Mouse (Mus musculus): Measurements from ENCODE around the gene Otor. TPM values are rescaled to one million over a fixed set of nuclear protein-coding genes. Genes with fewer than 3 reads are reported as not detected.

Gene Otor
- not detected for total RNA-seq (2023)

DNA sequence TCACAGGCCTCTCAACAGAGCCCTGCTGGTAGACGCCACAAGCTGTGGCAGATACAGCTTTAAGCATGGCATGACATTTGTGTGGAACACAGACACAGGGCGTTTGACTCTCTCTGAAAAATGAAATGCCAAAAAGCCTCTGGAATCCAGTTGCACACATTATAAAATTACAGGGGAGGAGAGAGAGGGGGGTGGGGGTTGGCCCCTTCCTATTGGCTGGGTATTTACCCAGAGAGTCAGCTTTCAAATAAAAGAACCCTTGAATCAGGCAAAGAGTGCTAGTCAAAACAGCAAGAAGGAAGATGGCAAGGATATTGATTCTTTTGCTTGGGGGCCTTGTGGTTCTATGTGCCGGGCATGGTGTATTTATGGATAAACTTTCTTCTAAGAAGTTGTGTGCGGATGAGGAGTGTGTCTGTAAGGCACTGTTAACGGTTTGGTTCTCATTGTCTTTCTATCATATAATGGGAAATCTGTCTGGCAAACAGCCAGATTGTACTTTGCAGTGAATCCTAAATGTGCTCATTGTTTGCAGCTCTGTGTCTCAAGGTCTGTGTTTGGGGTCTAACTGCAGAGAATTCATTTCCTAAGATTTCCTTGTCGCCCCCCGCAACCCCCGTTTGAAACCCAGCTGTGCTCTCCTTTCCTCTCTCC is at the start of gene Otor:
Otor (plus strand) TSS at position 276 of the 654 bp plus-strand sequence.

DNA sequence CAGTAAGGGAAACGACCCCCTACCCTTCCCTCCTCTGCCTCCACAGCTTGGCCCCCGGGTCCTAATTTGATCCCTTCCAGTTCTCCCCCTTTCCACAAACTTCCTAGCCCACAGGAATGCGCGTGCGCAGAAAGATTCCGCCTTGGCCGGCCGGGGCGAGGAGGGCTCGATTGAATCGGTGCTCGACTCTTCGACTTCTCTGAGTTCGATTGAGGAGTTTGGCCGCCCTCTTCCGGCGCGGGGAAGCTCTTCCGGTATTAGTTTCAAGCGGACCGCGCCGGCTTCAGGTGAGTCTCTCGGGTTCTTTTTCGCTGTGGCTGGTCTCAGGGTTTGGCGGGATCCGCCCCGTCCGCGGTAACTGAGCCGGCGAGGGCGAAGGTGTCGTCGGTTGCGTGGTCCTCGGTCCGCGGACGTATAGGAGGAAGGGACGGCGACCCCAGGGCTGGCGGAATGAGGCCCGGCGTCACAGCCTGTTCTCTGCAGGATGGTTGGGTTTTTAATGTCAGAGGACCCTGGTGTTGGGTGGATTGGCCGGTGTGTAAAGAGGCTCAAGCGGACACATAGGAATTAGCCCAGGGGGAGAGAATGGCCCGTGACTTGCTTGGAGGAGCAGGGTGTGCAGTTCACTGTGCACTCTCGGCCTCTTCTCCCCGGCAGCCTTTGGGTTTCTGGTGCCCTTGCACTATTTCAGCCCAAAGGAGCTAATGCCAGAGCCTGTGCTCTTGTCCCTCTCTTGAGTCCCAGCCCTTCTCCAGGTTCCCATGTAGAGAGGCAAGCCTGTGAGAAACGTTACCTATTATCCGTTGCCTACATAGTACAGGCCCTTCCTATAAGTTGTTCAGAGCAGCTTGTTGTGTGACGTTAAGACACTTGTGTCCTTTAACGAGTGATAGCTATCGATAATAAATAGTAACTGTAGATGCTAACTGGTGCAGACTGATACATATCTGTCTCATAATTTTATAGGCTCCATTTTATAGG is 15.2 kb upstream of the Otor start, which contains the start of gene Snrpb2:
Snrpb2 (plus strand) TSS at position 228 of the 981 bp plus-strand sequence.

Other genes starting within 250 kb of the Otor start
- gene Kif16b, start 176.9 kb upstream of the Otor start, total RNA-seq (2023): 29.1 TPM
- gene Snrpb2, start 15.4 kb upstream of the Otor start, total RNA-seq (2023): 53.0 TPM